Mouse (Mus musculus): ENCODE results near the gene Hmga1. TPM values are rescaled to one million over a fixed set of nuclear protein-coding genes. Genes with fewer than 3 reads are reported as not detected.

Gene Hmga1
- 132 TPM in 2 replicates for polyA plus RNA-seq (2014; fragmentation: Nextera tagmentation; extraction: Ambion mirVana)

- WGBS, result under 1% methylated on average over 79 of the region's 79 CpGs
- H3K4me3 ChIP-seq (ENCODE audit: low read depth, low read length), result peak within 1 kb of the TSS; percentile 81
- H3K4me1 ChIP-seq (ENCODE audit: control insufficient read depth, insufficient read depth, low read length), result peaks cover 18% of the 10 kb centered on the region
- peak within 1 kb of the TSS; percentile 90 for H3K4me2 ChIP-seq (ENCODE audit: low read length)
- peak within 1 kb of the TSS; percentile 91 for H3K9ac ChIP-seq (ENCODE audit: low read length)
- H3K27me3 ChIP-seq (replicated peaks; ENCODE audit: control insufficient read depth, insufficient read depth, low read length), result no peaks in the 10 kb centered on the region
- no peaks in the 10 kb centered on the region for H3K9me3 ChIP-seq (replicated peaks; ENCODE audit: control insufficient read depth, low read length)
- ATAC-seq (peak; percentile 79), DNase-seq (ENCODE audit: low spot score) (peak; percentile 94)
- peaks cover 10% of the 10 kb centered on the region; the same call in 1 of the 2 replicates for H3K36me3 ChIP-seq (ENCODE audit: control insufficient read depth, insufficient read depth, low read length)
- H3K27ac ChIP-seq (ENCODE audit: low read depth, low read length), result peak within 1 kb of the TSS; percentile 94
Measured at GRCm38 (mm10) chr17:27556315-27557011, at the start of gene Hmga1. Hmga1 (plus strand) TSS chr17:27556497.

- Histone ChIP-seq H3K4me3 (ENCODE audit: low read depth, low read length) (no peak overlapping the region), H3K27ac (ENCODE audit: low read depth, low read length) (no peak overlapping the region), H3K4me2 (ENCODE audit: low read length) (no peak overlapping the region), H3K9ac (ENCODE audit: low read length) (no peak overlapping the region), H3K9me3 (replicated peaks; ENCODE audit: control insufficient read depth, low read length) (no peaks in the 10 kb centered on the region), H3K36me3 (ENCODE audit: control insufficient read depth, insufficient read depth, low read length) (no peaks in the 10 kb centered on the region), H3K27me3 (replicated peaks; ENCODE audit: control insufficient read depth, insufficient read depth, low read length) (peaks cover 12% of the 10 kb centered on the region; the same call in 1 of the 2 replicates), H3K4me1 (ENCODE audit: control insufficient read depth, insufficient read depth, low read length) (peaks cover 13% of the 10 kb centered on the region)
- no peak for ATAC-seq
- no peak for DNase-seq (ENCODE audit: low spot score)
- 79% methylated on average over 7 of the region's 7 CpGs for WGBS
Measured at GRCm38 (mm10) chr17:27506871-27507590, 49.3 kb upstream of the Hmga1 start.

GRCm38 (mm10) chr17:27507591-27507945 is 48.7 kb upstream of the Hmga1 start:
- WGBS, result 80% methylated on average over 7 of the region's 7 CpGs
- Histone ChIP-seq H3K27ac (ENCODE audit: low read depth, low read length) (no peak overlapping the region), H3K27me3 (replicated peaks; ENCODE audit: control insufficient read depth, insufficient read depth, low read length) (peaks cover 16% of the 10 kb centered on the region; the same call in 1 of the 2 replicates), H3K4me1 (ENCODE audit: control insufficient read depth, insufficient read depth, low read length) (peaks cover 13% of the 10 kb centered on the region), H3K9me3 (replicated peaks; ENCODE audit: control insufficient read depth, low read length) (no peaks in the 10 kb centered on the region), H3K36me3 (ENCODE audit: control insufficient read depth, insufficient read depth, low read length) (no peaks in the 10 kb centered on the region), H3K4me3 (ENCODE audit: low read depth, low read length) (no peak overlapping the region), H3K4me2 (ENCODE audit: low read length) (no peak overlapping the region), H3K9ac (ENCODE audit: low read length) (no peak overlapping the region)
- DNase-seq (ENCODE audit: low spot score) (no peak), ATAC-seq (no peak)

GRCm38 (mm10) chr17:27508002-27508401 is 48.3 kb upstream of the Hmga1 start:
- Histone ChIP-seq H3K9me3 (replicated peaks; ENCODE audit: control insufficient read depth, low read length) (no peaks in the 10 kb centered on the region), H3K27ac (ENCODE audit: low read depth, low read length) (no peak overlapping the region), H3K9ac (ENCODE audit: low read length) (no peak overlapping the region), H3K27me3 (replicated peaks; ENCODE audit: control insufficient read depth, insufficient read depth, low read length) (peaks cover 19% of the 10 kb centered on the region; the same call in 1 of the 2 replicates), H3K4me3 (ENCODE audit: low read depth, low read length) (no peak overlapping the region), H3K4me2 (ENCODE audit: low read length) (no peak overlapping the region), H3K4me1 (ENCODE audit: control insufficient read depth, insufficient read depth, low read length) (peaks cover 13% of the 10 kb centered on the region), H3K36me3 (ENCODE audit: control insufficient read depth, insufficient read depth, low read length) (no peaks in the 10 kb centered on the region)
- ATAC-seq (no peak), DNase-seq (ENCODE audit: low spot score) (no peak)
- 62% methylated on average over 12 of the region's 12 CpGs for WGBS

GRCm38 (mm10) chr17:27508513-27508912 is 47.8 kb upstream of the Hmga1 start:
- Histone ChIP-seq H3K27me3 (replicated peaks; ENCODE audit: control insufficient read depth, insufficient read depth, low read length) (peaks cover 24% of the 10 kb centered on the region), H3K4me3 (ENCODE audit: low read depth, low read length) (no peak overlapping the region), H3K9me3 (replicated peaks; ENCODE audit: control insufficient read depth, low read length) (no peaks in the 10 kb centered on the region), H3K27ac (ENCODE audit: low read depth, low read length) (no peak overlapping the region), H3K4me2 (ENCODE audit: low read length) (no peak overlapping the region), H3K4me1 (ENCODE audit: control insufficient read depth, insufficient read depth, low read length) (peaks cover 13% of the 10 kb centered on the region), H3K36me3 (ENCODE audit: control insufficient read depth, insufficient read depth, low read length) (no peaks in the 10 kb centered on the region), H3K9ac (ENCODE audit: low read length) (no peak overlapping the region)
- ATAC-seq (no peak), DNase-seq (ENCODE audit: low spot score) (no peak)
- WGBS, result 84% methylated on average over 5 of the region's 5 CpGs

- no peak overlapping the region for H3K4me3 ChIP-seq (ENCODE audit: low read depth, low read length)
- ATAC-seq (no peak), DNase-seq (ENCODE audit: low spot score) (no peak)
- H3K9ac ChIP-seq (ENCODE audit: low read length), result no peak overlapping the region
- 78% methylated on average over 5 of the region's 5 CpGs for WGBS
- no peak overlapping the region for H3K27ac ChIP-seq (ENCODE audit: low read depth, low read length)
- H3K9me3 ChIP-seq (replicated peaks; ENCODE audit: control insufficient read depth, low read length), result no peaks in the 10 kb centered on the region
- no peaks in the 10 kb centered on the region for H3K36me3 ChIP-seq (ENCODE audit: control insufficient read depth, insufficient read depth, low read length)
- H3K4me1 ChIP-seq (ENCODE audit: control insufficient read depth, insufficient read depth, low read length), result peaks cover 15% of the 10 kb centered on the region
- peaks cover 30% of the 10 kb centered on the region for H3K27me3 ChIP-seq (replicated peaks; ENCODE audit: control insufficient read depth, insufficient read depth, low read length)
- H3K4me2 ChIP-seq (ENCODE audit: low read length), result no peak overlapping the region
Measured at GRCm38 (mm10) chr17:27509056-27509455, 47.2 kb upstream of the Hmga1 start.

- Histone ChIP-seq H3K4me3 (ENCODE audit: low read depth, low read length) (no peak overlapping the region), H3K4me1 (ENCODE audit: control insufficient read depth, insufficient read depth, low read length) (peaks cover 13% of the 10 kb centered on the region), H3K9ac (ENCODE audit: low read length) (no peak overlapping the region), H3K4me2 (ENCODE audit: low read length) (no peak overlapping the region), H3K9me3 (replicated peaks; ENCODE audit: control insufficient read depth, low read length) (no peaks in the 10 kb centered on the region), H3K27me3 (replicated peaks; ENCODE audit: control insufficient read depth, insufficient read depth, low read length) (peaks cover 40% of the 10 kb centered on the region), H3K27ac (ENCODE audit: low read depth, low read length) (no peak overlapping the region), H3K36me3 (ENCODE audit: control insufficient read depth, insufficient read depth, low read length) (no peaks in the 10 kb centered on the region)
- WGBS, result 52% methylated on average over 9 of the region's 9 CpGs
- DNase-seq (ENCODE audit: low spot score) (no peak), ATAC-seq (no peak)
Measured at GRCm38 (mm10) chr17:27510258-27511124, 45.8 kb upstream of the Hmga1 start.

GRCm38 (mm10) chr17:27511125-27511735 is 45.1 kb upstream of the Hmga1 start:
- peak overlapping the region; percentile 58 for H3K4me3 ChIP-seq (ENCODE audit: low read depth, low read length)
- H3K4me1 ChIP-seq (ENCODE audit: control insufficient read depth, insufficient read depth, low read length), result peaks cover 12% of the 10 kb centered on the region
- H3K4me2 ChIP-seq (ENCODE audit: low read length), result peak overlapping the region; percentile 97
- H3K27me3 ChIP-seq (replicated peaks; ENCODE audit: control insufficient read depth, insufficient read depth, low read length), result peaks cover 40% of the 10 kb centered on the region
- H3K27ac ChIP-seq (ENCODE audit: low read depth, low read length), result no peak overlapping the region
- no peak overlapping the region; the same call in 1 of the 2 replicates for H3K9ac ChIP-seq (ENCODE audit: low read length)
- no peaks in the 10 kb centered on the region for H3K9me3 ChIP-seq (replicated peaks; ENCODE audit: control insufficient read depth, low read length)
- no peak for DNase-seq (ENCODE audit: low spot score)
- 85% methylated on average over 7 of the region's 7 CpGs for WGBS
- no peaks in the 10 kb centered on the region for H3K36me3 ChIP-seq (ENCODE audit: control insufficient read depth, insufficient read depth, low read length)
- no peak for ATAC-seq

Measured in forebrain, embryonic 14.5 days (tissue).